Mouse (Mus musculus): Measurements from ENCODE around the gene Aldh6a1. TPM values are rescaled to one million over a fixed set of nuclear protein-coding genes. Genes with fewer than 3 reads are reported as not detected.

The Aldh6a1 gene
- polyA plus RNA-seq, 1 experiment, result 2.6 TPM

DNA sequence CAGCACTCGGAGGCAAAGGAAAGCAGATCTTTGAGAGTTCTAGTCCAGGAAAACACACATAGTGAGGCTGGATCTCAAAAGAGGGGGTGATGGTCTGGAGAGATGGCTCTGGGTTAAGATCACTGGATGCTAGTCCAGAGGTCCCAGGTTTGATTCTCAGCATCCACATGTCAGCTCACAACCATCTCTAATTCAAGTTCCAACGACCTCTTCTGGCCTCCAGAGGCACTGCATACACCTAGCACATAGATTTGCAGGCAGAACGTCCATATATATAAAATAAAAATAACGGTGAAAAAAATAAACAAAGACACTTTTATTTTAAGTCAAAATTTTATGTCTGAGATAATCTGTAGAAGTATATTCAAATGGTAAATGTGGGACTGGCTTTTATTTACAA is 43.5 kb downstream of the Aldh6a1 start:
- peak overlapping the region; percentile 58 for H3K4me3 ChIP-seq
- H3K36me3 ChIP-seq (ENCODE audit: control insufficient read depth, insufficient read depth), result no peaks in the 10 kb centered on the region
- H3K79me2 ChIP-seq (ENCODE audit: control insufficient read depth, insufficient read depth), result no peaks in the 10 kb centered on the region
- H3ac ChIP-seq (ENCODE audit: control insufficient read depth, insufficient read length), result no peak overlapping the region
- TF ChIP-seq CEBPB (IDR thresholded peaks at IDR 0.05; ENCODE audit: insufficient read depth, poor library complexity, severe bottlenecking) (no peak), POLR2A (IDR thresholded peaks at IDR 0.05; ENCODE audit: insufficient read length, low read depth) (no peak), USF1 (IDR thresholded peaks at IDR 0.05; ENCODE audit: low read depth) (no peak), REST (IDR thresholded peaks at IDR 0.05; ENCODE audit: insufficient read depth, insufficient read length) (no peak), POLR2AphosphoS2 (IDR thresholded peaks at IDR 0.05; ENCODE audit: insufficient read length, low read depth) (no peak), MYOG (IDR thresholded peaks at IDR 0.05; ENCODE audit: control insufficient read depth in 1 of 3, insufficient read depth in 1 of 3, insufficient read length in 2 of 3, low read depth in 2 of 3) (no peak), E2F4 (IDR thresholded peaks at IDR 0.05; ENCODE audit: insufficient read depth) (no peak), SRF (IDR thresholded peaks at IDR 0.05; ENCODE audit: control insufficient read depth, insufficient read length, low read depth) (no peak), MAX (IDR thresholded peaks at IDR 0.05; ENCODE audit: low read depth) (no peak), TCF12 (IDR thresholded peaks at IDR 0.05; ENCODE audit: insufficient read depth, poor library complexity, severe bottlenecking) (no peak), TCF3 (IDR thresholded peaks at IDR 0.05; ENCODE audit: insufficient read length, low read depth) (no peak), MYOD1 (IDR thresholded peaks at IDR 0.05; ENCODE audit: control insufficient read depth in 1 of 3, insufficient read length in 2 of 3, low read depth in 2 of 3) (no peak)
- no peak overlapping the region for H3K4me2 ChIP-seq (ENCODE audit: low read depth)
- H3K27me3 ChIP-seq (ENCODE audit: control insufficient read depth, insufficient read depth, insufficient read length), result no peaks in the 10 kb centered on the region

DNA sequence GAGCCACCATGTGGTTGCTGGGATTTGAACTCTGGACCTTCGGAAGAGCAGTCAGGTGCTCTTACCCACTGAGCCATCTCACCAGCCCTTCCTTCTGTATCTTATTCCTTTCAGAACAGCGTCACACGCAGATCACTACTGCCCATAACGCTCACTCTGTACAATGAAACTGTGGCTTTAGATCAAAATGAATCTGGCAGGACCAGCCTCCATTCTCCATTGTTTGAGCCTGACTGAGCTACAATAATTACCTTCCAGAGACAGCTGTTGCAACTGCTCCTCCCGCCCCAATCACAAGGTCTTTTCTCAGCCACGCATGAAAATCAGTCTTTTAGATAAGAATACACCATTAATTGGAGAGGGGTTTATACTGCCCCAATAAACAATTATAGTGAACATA is 46.3 kb downstream of the Aldh6a1 start:
- Histone ChIP-seq H3K36me3 (ENCODE audit: control insufficient read depth, insufficient read depth) (no peaks in the 10 kb centered on the region), H3ac (ENCODE audit: control insufficient read depth, insufficient read length) (no peak overlapping the region), H3K4me3 (no peak overlapping the region), H3K79me2 (ENCODE audit: control insufficient read depth, insufficient read depth) (no peaks in the 10 kb centered on the region), H3K4me2 (ENCODE audit: low read depth) (no peak overlapping the region), H3K27me3 (ENCODE audit: control insufficient read depth, insufficient read depth, insufficient read length) (no peaks in the 10 kb centered on the region)
- TF ChIP-seq TCF3 (IDR thresholded peaks at IDR 0.05; ENCODE audit: insufficient read length, low read depth) (no peak), MYOD1 (IDR thresholded peaks at IDR 0.05; ENCODE audit: control insufficient read depth in 1 of 3, insufficient read length in 2 of 3, low read depth in 2 of 3) (no peak), E2F4 (IDR thresholded peaks at IDR 0.05; ENCODE audit: insufficient read depth) (no peak), REST (IDR thresholded peaks at IDR 0.05; ENCODE audit: insufficient read depth, insufficient read length) (no peak), POLR2A (IDR thresholded peaks at IDR 0.05; ENCODE audit: insufficient read length, low read depth) (no peak), USF1 (IDR thresholded peaks at IDR 0.05; ENCODE audit: low read depth) (no peak), MAX (IDR thresholded peaks at IDR 0.05; ENCODE audit: low read depth) (no peak), SRF (IDR thresholded peaks at IDR 0.05; ENCODE audit: control insufficient read depth, insufficient read length, low read depth) (no peak), TCF12 (IDR thresholded peaks at IDR 0.05; ENCODE audit: insufficient read depth, poor library complexity, severe bottlenecking) (no peak), POLR2AphosphoS2 (IDR thresholded peaks at IDR 0.05; ENCODE audit: insufficient read length, low read depth) (no peak), CEBPB (IDR thresholded peaks at IDR 0.05; ENCODE audit: insufficient read depth, poor library complexity, severe bottlenecking) (no peak)

DNA sequence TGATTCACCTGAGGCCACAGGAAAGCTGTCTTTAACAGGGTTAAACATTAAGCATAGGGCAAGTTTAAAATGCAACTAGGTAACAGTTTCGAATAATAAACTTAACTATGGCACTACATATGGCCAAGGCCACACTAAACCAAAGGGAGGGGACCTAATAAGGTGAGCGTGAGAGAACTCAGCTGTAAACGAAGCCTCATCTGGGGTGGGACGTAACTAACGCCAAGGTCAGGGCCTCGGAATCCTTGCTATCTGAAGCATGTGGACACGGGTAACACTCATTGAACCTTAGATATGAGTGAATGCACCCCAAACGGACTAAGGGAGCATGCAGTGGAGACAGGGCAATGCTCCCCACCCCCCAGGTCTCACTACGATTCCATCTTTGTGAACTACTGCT is 47.9 kb downstream of the Aldh6a1 start:
- Histone ChIP-seq H3K27me3 (ENCODE audit: control insufficient read depth, insufficient read depth, insufficient read length) (no peaks in the 10 kb centered on the region), H3K79me2 (ENCODE audit: control insufficient read depth, insufficient read depth) (no peaks in the 10 kb centered on the region), H3K36me3 (ENCODE audit: control insufficient read depth, insufficient read depth) (no peaks in the 10 kb centered on the region), H3K4me2 (ENCODE audit: low read depth) (no peak overlapping the region), H3K4me3 (no peak overlapping the region), H3ac (ENCODE audit: control insufficient read depth, insufficient read length) (no peak overlapping the region)
- no peak for TF ChIP-seq MYOD1 (IDR thresholded peaks at IDR 0.05; ENCODE audit: control insufficient read depth in 1 of 3, insufficient read length in 2 of 3, low read depth in 2 of 3)
- TF ChIP-seq POLR2AphosphoS2 (IDR thresholded peaks at IDR 0.05; ENCODE audit: insufficient read length, low read depth), result no peak
- TF ChIP-seq E2F4 (IDR thresholded peaks at IDR 0.05; ENCODE audit: insufficient read depth), result no peak
- no peak for TF ChIP-seq USF1 (IDR thresholded peaks at IDR 0.05; ENCODE audit: low read depth)
- no peak for TF ChIP-seq SRF (IDR thresholded peaks at IDR 0.05; ENCODE audit: control insufficient read depth, insufficient read length, low read depth)
- TF ChIP-seq MYOG (IDR thresholded peaks at IDR 0.05; ENCODE audit: control insufficient read depth in 1 of 3, insufficient read depth in 1 of 3, insufficient read length in 2 of 3, low read depth in 2 of 3), result no peak
- no peak for TF ChIP-seq MAX (IDR thresholded peaks at IDR 0.05; ENCODE audit: low read depth)
- no peak for TF ChIP-seq REST (IDR thresholded peaks at IDR 0.05; ENCODE audit: insufficient read depth, insufficient read length)
- no peak for TF ChIP-seq POLR2A (IDR thresholded peaks at IDR 0.05; ENCODE audit: insufficient read length, low read depth)

DNA sequence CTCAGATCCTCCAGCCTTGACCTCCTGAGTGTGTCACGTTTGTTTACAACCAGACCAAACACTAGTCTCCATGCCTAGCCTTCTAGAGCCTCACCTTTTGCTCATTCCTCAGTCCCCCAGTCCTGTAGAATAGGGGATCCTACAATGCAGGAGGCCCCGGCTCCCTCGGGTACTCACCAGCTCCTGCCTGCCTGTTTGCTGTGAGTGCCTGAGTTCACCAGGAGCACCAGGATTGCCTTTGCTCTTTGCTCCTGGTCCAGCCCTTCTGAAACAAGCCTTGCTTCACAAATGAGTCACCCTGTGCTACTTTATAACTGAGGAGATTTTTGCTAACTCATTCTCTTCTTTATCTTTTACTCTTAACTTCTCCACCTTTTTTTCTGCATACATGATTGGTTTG is 50.2 kb downstream of the Aldh6a1 start:
- H3K36me3 ChIP-seq (ENCODE audit: control insufficient read depth, insufficient read depth), result no peaks in the 10 kb centered on the region
- H3K4me3 ChIP-seq, result no peak overlapping the region
- no peaks in the 10 kb centered on the region for H3K27me3 ChIP-seq (ENCODE audit: control insufficient read depth, insufficient read depth, insufficient read length)
- H3K79me2 ChIP-seq (ENCODE audit: control insufficient read depth, insufficient read depth), result no peaks in the 10 kb centered on the region
- H3ac ChIP-seq (ENCODE audit: control insufficient read depth, insufficient read length), result no peak overlapping the region
- no peak overlapping the region for H3K4me2 ChIP-seq (ENCODE audit: low read depth)
- no peak for TF ChIP-seq MYOD1 (IDR thresholded peaks at IDR 0.05; ENCODE audit: control insufficient read depth in 1 of 3, insufficient read length in 2 of 3, low read depth in 2 of 3)
- no peak for TF ChIP-seq CEBPB (IDR thresholded peaks at IDR 0.05; ENCODE audit: insufficient read depth, poor library complexity, severe bottlenecking)
- no peak for TF ChIP-seq MAX (IDR thresholded peaks at IDR 0.05; ENCODE audit: low read depth)
- TF ChIP-seq POLR2AphosphoS2 (IDR thresholded peaks at IDR 0.05; ENCODE audit: insufficient read length, low read depth), result no peak
- no peak for TF ChIP-seq TCF12 (IDR thresholded peaks at IDR 0.05; ENCODE audit: insufficient read depth, poor library complexity, severe bottlenecking)

DNA sequence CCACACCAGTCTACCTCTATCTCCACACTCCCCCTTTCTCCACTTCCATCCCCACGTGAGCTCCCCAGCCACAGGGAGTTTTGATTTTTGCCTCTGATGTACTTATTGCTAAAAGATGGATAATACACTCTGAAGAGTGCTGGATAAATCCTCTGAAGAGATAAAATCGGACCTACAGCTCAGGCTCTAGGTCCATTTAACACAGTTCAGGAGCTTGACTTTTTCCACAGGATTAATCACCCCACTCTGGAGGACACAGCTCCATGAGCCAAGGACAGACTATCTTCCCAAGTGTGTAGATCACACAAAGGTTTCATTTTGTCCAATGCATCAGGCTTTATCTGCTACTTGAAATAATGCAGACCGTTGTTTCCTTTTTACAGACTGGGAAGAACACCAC is 50.7 kb downstream of the Aldh6a1 start:
- Histone ChIP-seq H3ac (ENCODE audit: control insufficient read depth, insufficient read length) (no peak overlapping the region), H3K79me2 (ENCODE audit: control insufficient read depth, insufficient read depth) (no peaks in the 10 kb centered on the region), H3K4me2 (ENCODE audit: low read depth) (no peak overlapping the region), H3K36me3 (ENCODE audit: control insufficient read depth, insufficient read depth) (no peaks in the 10 kb centered on the region), H3K4me3 (no peak overlapping the region), H3K27me3 (ENCODE audit: control insufficient read depth, insufficient read depth, insufficient read length) (no peaks in the 10 kb centered on the region)
- no peak for TF ChIP-seq CEBPB (IDR thresholded peaks at IDR 0.05; ENCODE audit: insufficient read depth, poor library complexity, severe bottlenecking)
